Mouse (Mus musculus): ENCODE measurements at regions not wholly inside any gene's neighbourhood (a gene's known extent, or its start where the extent isn't known, plus 50 kb on each side); places are given as distances from the start of the nearest gene placed in this dataset.

GRCm38 (mm10) chr8:113065246-113066169 lies 495.7 kb downstream of the Cntnap4 start:
- TF ChIP-seq CTCF (IDR thresholded peaks at IDR 0.05 in 2 of 3, conservative IDR thresholded peaks at IDR 0.05 in 1 of 3; ENCODE audit: control insufficient read depth in 1 of 3, insufficient read depth in 1 of 3, low read depth in 2 of 3, low read length in 3 of 3, poor library complexity in 1 of 3, severe bottlenecking in 1 of 3), result no peak
- no peak for TF ChIP-seq POLR2AphosphoS2 (IDR thresholded peaks at IDR 0.05; ENCODE audit: low read length)
- TF ChIP-seq MAFK (IDR thresholded peaks at IDR 0.05; ENCODE audit: borderline replicate concordance, low read depth, low read length), result no peak
- no peak for TF ChIP-seq TBP (IDR thresholded peaks at IDR 0.05; ENCODE audit: low read depth, low read length)
- TF ChIP-seq ZC3H11A (IDR thresholded peaks at IDR 0.05; ENCODE audit: low read depth, low read length), result no peak
- TF ChIP-seq CHD1 (IDR thresholded peaks at IDR 0.05; ENCODE audit: low read depth, low read length), result no peak
- no peak for TF ChIP-seq TAL1 (IDR thresholded peaks at IDR 0.05; ENCODE audit: low read length)
- no peak for TF ChIP-seq POLR2A (IDR thresholded peaks at IDR 0.05; ENCODE audit: control insufficient read depth in 1 of 2, insufficient read depth in 1 of 2, low read depth in 1 of 2, low read length in 2 of 2, poor library complexity in 1 of 2)
- TF ChIP-seq SIN3A (IDR thresholded peaks at IDR 0.05; ENCODE audit: low read length), result no peak
- no peak for TF ChIP-seq JUND (IDR thresholded peaks at IDR 0.05; ENCODE audit: low read depth, low read length)
- no peak for TF ChIP-seq NELFE (IDR thresholded peaks at IDR 0.05; ENCODE audit: low read depth, low read length)
- no peak for TF ChIP-seq MYC (IDR thresholded peaks at IDR 0.05; ENCODE audit: low read depth, low read length)
